8 mouse cellular contexts compared by ENCODE assay signal in genomic region chr14:27178560-27178920, GRCm38 (mm10).
A peak's percentile ranks its signal among the peaks of the same experiment; 100 is the strongest.
DNase-seq lines count a peak whose midpoint lies in the region; ATAC-seq and TF ChIP-seq lines count a peak whose summit lies in the region.

No protein-coding gene starts in this region.

- peaks cover 31% of the 10 kb centered on the region for H3K4me1 ChIP-seq in kidney, adult 2 months (ENCODE audit: control insufficient read depth, insufficient read depth, low read length)
- peaks cover 28% of the 10 kb centered on the region for H3K4me1 ChIP-seq in kidney, embryonic 15.5 days
- peaks cover 33% of the 10 kb centered on the region for H3K4me1 ChIP-seq in heart, embryonic 16.5 days (ENCODE audit: control insufficient read depth, insufficient read depth, low read length)
- H3K4me1 ChIP-seq in lung, embryonic 15.5 days = peaks cover 38% of the 10 kb centered on the region

- H3K4me3 ChIP-seq in kidney, adult 2 months (ENCODE audit: insufficient read depth, low read depth, low read length) = no peak overlapping the region
- H3K4me3 ChIP-seq in kidney, embryonic 15.5 days (replicated peaks) = no peak overlapping the region
- no peak overlapping the region for H3K4me3 ChIP-seq in heart, embryonic 16.5 days (ENCODE audit: low read length)
- no peak overlapping the region for H3K4me3 ChIP-seq in lung, embryonic 15.5 days

- no peaks in the 10 kb centered on the region for H3K9me3 ChIP-seq in kidney, embryonic 15.5 days (replicated peaks)
- no peaks in the 10 kb centered on the region for H3K9me3 ChIP-seq in heart, embryonic 16.5 days (replicated peaks; ENCODE audit: control insufficient read depth, low read length)
- H3K9me3 ChIP-seq in lung, embryonic 15.5 days = no peaks in the 10 kb centered on the region

- 28% methylated on average over 8 of the region's 8 CpGs for WGBS in kidney, adult 2 months
- 73% methylated on average over 8 of the region's 8 CpGs for WGBS in kidney, embryonic 15.5 days
- WGBS in heart, embryonic 16.5 days = 53% methylated on average over 8 of the region's 8 CpGs
- WGBS in lung, embryonic 15.5 days = 48% methylated on average over 8 of the region's 8 CpGs

- TF ChIP-seq CTCF in kidney, adult 2 months (conservative IDR thresholded peaks at IDR 0.05; ENCODE audit: insufficient read depth, insufficient read length, low read depth, low read length) = no peak

- no peak for TF ChIP-seq POLR2A in kidney, adult 2 months (IDR thresholded peaks at IDR 0.05; ENCODE audit: low read depth, low read length)

- H3K27ac ChIP-seq in kidney, adult 2 months (ENCODE audit: insufficient read depth, low read depth, low read length) = peak overlapping the region; percentile 36; the same call in 1 of the 2 replicates
- H3K27ac ChIP-seq in kidney, embryonic 15.5 days = no peak overlapping the region
- peak overlapping the region; percentile 44 for H3K27ac ChIP-seq in heart, embryonic 16.5 days (ENCODE audit: low read length)
- H3K27ac ChIP-seq in lung, embryonic 15.5 days = 0 out of 2 replicates have a peak overlapping the region, but pooled peaks have one; percentile 16

- H3K27me3 ChIP-seq in kidney, adult 2 months (replicated peaks; ENCODE audit: control insufficient read depth, insufficient read depth, low read length) = no peaks in the 10 kb centered on the region
- H3K27me3 ChIP-seq in kidney, embryonic 15.5 days = no peaks in the 10 kb centered on the region
- H3K27me3 ChIP-seq in heart, embryonic 16.5 days (ENCODE audit: control insufficient read depth, insufficient read depth, low read length) = no peaks in the 10 kb centered on the region
- no peaks in the 10 kb centered on the region for H3K27me3 ChIP-seq in lung, embryonic 15.5 days

- no peak overlapping the region for H3K9ac ChIP-seq in kidney, embryonic 15.5 days
- H3K9ac ChIP-seq in heart, embryonic 16.5 days (ENCODE audit: low read length) = no peak overlapping the region
- no peak overlapping the region for H3K9ac ChIP-seq in lung, embryonic 15.5 days

- no peaks in the 10 kb centered on the region for H3K36me3 ChIP-seq in kidney, adult 2 months (ENCODE audit: control insufficient read depth, insufficient read depth, low read length)
- no peaks in the 10 kb centered on the region for H3K36me3 ChIP-seq in kidney, embryonic 15.5 days
- H3K36me3 ChIP-seq in heart, embryonic 16.5 days (ENCODE audit: control insufficient read depth, insufficient read depth) = no peaks in the 10 kb centered on the region
- no peaks in the 10 kb centered on the region for H3K36me3 ChIP-seq in lung, embryonic 15.5 days

- DNase-seq in kidney, adult 2 months = peak; percentile 88
- DNase-seq in adrenal gland, postnatal 36 days = peak; percentile 71 to 79
- no peak for DNase-seq in B cell, adult 2 months
- no peak for DNase-seq in natural killer cell, adult 2 months (ENCODE audit: low spot score in 2 of 2)

- H3K4me2 ChIP-seq in kidney, embryonic 15.5 days = no peak overlapping the region
- no peak overlapping the region for H3K4me2 ChIP-seq in heart, embryonic 16.5 days (ENCODE audit: low read depth, low read length)
- H3K4me2 ChIP-seq in lung, embryonic 15.5 days = no peak overlapping the region

- ATAC-seq in kidney, embryonic 15.5 days (replicated peaks; ENCODE audit: low FRiP score) = no peak
- peak; percentile 53 for ATAC-seq in heart, embryonic 16.5 days (replicated peaks; ENCODE audit: extremely low read depth, insufficient read depth, low FRiP score)
- ATAC-seq in lung, embryonic 15.5 days (ENCODE audit: borderline replicate concordance, extremely low read depth, low FRiP score, low TSS enrichment) = peak; percentile 58
- ATAC-seq in cerebellum, adult (ENCODE audit: insufficient number of reproducible peaks, low FRiP score, low TSS enrichment) = no peak

Comparison
In these comparisons a context has a peak if more than half of its experiments do, and no peak if none do; other contexts are left out.
1. DNase-seq: peak in kidney, adult 2 months (single experiment) and adrenal gland, postnatal 36 days (2 of 2); none in B cell, adult 2 months (0 of 2) and natural killer cell, adult 2 months (0 of 2).
2. ATAC-seq: peak in heart, embryonic 16.5 days (single experiment) and lung, embryonic 15.5 days (single experiment); none in kidney, embryonic 15.5 days (single experiment) and cerebellum, adult (single experiment).